Mouse (Mus musculus) stomach, postnatal 0 days (tissue): ENCODE results near the gene Dlk1.

Experiments used
- CTCF ChIP-seq: IDR thresholded peaks from 2 replicates; pipeline ENCODE4 v1.5.1; 2016; ENCODE audit warnings: antibody characterized with exemption, low read depth, mild to moderate bottlenecking, moderate library complexity
- EP300 ChIP-seq: optimal IDR thresholded peaks from 2 replicates; pipeline ENCODE3; 2016; ENCODE audit warnings: antibody characterized with exemption

DNA sequence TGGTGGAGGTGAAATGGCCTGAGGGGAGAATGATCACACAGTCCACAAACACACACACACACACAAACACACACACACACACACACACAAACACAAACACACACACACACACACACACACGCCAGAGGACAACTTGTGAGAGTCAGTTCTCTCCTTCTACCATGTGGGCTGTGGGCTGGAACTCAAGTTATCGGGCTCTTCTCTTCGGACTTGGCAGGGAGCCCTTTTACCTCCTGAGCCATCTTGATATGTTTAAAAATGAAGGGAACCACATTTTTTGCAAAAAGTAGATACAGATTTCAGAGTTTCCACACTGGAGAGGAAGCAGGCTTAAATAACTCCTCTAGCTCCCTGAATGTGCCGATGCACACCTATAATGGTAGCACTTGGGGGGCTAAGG lies 22.9 kb downstream of the Dlk1 start:
- TF ChIP-seq CTCF (no peak), EP300 (no peak)
